Mouse (Mus musculus) activated CD4-positive, CD25-positive, alpha-beta regulatory T cell, adult 4 months (primary cell): ENCODE measurements around the gene Slc37a3. TPM values are rescaled to one million over a fixed set of nuclear protein-coding genes. Genes with fewer than 3 reads are reported as not detected.
"Not testable (repeated sequence)": the region's sequence is repeated elsewhere in the genome, so short reads cannot be mapped to it uniquely, and the experiment has no call there.

Experiments used
- ATAC-seq: one replicate; pipeline ENCODE4 v1.8.0; 2017
- polyA plus RNA-seq, 2 experiments: library from polyadenylated mRNA; unstranded; fragments of 100-300 nt; shearing (Covaris generic); gene quantifications; one replicate each; pipeline ENCODE4 v1.2.1; 2017

Slc37a3 gene
- polyA plus RNA-seq, 2 experiments from 2014 or later: 41.2 to 43.6 TPM

DNA sequence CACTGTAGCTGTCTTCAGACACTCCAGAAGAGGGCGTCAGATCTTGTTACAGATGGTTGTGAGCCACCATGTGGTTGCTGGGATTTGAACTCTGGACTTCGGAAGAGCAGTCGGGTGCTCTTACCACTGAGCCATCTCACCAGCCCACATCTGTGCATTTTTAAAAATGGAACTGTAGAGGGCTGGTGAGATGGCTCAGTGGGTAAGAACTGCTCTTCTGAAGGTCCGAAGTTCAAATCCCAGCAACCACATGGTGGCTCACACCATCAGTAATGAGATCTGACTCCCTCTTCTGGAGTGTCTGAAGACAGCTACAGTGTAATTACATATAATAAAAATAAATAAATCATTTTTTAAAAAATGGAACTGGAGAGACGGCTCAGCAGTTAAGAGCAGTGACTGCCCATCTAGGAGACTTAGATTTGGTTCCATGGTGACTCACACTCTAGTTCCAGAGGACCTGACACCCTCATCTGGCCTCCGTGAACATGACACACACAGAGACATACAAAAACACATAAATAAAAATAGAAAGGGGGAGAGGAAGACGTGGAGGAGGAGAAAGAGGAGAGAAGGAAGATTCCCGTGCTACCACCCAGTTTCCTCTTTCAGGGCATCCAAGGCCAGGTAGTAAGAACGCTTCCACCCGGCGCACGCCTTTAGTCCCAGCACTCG, 823 bp upstream of the Slc37a3 start:
- not testable (repeated sequence) for ATAC-seq

GRCm38 (mm10) chr6:39376775-39377174, 700 bp downstream of the Slc37a3 start:
- no peak for ATAC-seq

DNA sequence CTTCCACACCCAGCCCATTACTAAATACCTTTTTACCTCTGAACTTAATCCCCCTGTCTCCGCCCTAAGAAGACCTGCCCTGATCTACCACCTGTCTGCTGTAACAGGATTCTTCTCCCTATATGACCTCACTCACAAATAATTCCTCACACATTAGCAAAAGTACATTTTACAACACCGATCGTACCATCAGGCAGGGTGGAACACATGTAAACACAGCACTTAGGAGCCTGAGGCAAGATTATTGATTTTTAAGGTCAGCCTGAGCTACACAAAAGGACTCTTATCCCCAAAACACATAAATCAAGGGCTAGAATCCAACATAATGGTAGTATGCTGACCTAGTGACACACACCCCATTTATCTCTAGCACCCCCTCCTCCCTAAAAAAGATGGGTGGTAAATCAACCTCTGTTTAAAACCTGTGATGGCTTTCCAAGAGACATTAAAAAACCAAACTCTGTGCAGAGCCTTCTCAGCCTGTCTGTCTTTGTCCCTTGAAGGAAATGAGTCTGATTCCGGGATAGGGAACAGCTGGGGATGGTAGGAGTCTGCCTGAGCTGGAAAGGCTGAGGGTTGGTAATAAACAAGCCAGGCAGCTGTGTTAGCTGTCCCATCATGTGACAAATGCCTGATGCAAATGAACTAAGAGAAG, 4.0 kb downstream of the Slc37a3 start:
- no peak for ATAC-seq

DNA sequence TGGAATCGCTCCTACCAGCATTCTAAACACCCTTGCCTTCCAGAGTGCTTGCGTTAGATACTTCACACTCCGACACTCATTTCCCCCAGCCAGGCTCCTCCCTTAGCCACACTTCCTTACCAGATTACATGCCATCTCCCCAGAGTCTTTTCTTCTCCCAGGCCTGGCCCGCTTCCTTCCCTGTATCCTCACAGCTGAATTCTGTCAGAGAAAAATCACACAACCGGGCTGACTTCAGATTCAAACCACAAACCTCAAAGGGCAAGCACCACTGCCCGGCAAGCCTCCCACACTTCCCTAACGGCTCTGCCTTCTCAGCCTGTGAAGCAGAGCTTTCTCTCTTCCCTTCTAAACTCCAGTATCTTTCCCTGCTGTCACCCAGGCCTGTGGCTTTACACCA, 4.7 kb downstream of the Slc37a3 start:
- no peak for ATAC-seq

GRCm38 (mm10) chr6:39372042-39372441, 5.4 kb downstream of the Slc37a3 start:
- no peak for ATAC-seq

GRCm38 (mm10) chr6:39369631-39370030, 7.8 kb downstream of the Slc37a3 start:
- no peak for ATAC-seq

- no peak for ATAC-seq
Observed at GRCm38 (mm10) chr6:39362684-39363083, 14.8 kb downstream of the Slc37a3 start.

GRCm38 (mm10) chr6:39359207-39359606, 18.3 kb downstream of the Slc37a3 start:
- not testable (repeated sequence) for ATAC-seq

DNA sequence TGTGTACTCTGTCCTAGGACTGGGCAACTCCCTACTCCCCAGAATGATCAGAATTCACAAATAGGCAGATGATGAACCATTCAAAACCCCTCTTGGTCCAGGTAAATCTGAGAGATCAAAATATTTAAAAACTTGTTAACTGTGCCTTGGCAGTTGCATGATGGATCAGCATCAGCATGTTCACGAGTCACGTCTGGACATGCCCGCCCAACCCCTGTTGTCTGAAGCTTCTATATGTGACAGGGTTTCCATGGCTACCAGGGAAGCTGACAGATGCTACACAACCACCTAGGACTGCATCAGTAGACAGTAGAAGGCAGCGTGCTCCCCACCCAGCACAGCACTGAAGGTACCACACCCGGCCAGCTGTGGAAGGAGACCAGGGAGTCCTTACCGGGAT, 28.5 kb downstream of the Slc37a3 start:
- no peak for ATAC-seq

GRCm38 (mm10) chr6:39347880-39348814, 29.3 kb downstream of the Slc37a3 start:
- peak; percentile 71 for ATAC-seq

DNA sequence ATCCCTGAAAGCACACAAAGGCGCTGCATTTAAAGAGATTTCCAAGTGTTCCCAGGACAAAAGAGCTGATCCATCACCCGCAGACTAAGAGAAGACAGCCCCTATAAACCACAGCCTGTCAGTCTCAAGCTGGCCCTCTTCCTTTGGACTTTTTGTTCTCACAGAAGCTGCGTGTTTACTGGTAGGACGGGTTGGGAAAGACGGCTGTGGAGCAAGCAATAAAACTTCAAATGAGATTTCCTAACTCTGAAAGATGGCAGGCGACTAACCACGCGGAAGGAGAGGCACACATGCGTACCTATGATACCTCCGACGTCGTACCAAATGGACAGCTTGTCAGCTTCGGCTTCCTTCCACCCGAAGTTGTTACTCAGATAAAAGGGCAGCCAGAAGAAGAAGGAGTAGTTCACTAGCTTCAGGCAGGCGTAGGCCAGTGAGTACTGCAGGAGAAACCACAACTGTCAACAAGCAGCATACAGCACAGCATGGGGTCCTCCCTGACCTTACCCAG, 30.4 kb downstream of the Slc37a3 start:
- ATAC-seq: no peak

DNA sequence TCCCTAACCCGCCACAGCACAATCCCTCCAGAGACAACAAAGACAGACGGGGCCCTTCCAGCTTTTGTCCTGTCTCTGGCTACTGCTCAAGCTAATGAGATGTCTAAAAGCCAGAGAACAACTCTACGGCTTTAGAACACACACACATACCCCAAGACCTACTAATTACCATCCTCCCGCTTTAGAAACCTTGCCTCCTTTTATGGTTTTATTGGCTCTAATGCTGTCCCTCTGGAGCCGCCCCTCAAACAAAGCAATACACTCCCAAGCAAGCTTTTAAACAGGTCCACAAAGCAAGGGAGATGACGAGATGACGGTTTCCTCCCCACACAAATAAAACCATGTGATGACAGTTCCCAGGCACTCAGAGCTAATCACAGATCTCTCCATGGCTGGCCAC, 32.0 kb downstream of the Slc37a3 start:
- no peak for ATAC-seq

- peak; percentile 44 for ATAC-seq
Observed at GRCm38 (mm10) chr6:39344020-39344419, 33.5 kb downstream of the Slc37a3 start.

DNA sequence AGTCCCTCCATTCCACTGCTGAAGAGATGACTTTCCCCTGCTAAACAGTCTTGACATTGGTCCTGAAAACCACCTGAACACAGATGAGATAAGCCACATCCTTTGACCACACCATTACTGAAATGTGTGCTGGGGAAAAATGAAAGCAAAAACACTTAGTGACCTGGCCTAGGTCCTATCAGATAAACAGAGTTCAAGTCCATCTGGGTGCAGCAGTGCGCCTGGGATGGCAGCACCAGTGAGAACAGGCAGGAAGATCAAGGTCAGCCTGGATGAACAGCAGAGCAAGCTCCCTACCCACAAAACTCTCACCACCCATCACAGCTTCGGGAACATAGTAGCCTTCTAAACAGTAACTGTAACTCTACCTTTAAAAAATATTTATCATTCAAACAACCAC, 35.7 kb downstream of the Slc37a3 start:
- no peak for ATAC-seq

GRCm38 (mm10) chr6:39338359-39338758, 39.1 kb downstream of the Slc37a3 start:
- ATAC-seq: no peak

DNA sequence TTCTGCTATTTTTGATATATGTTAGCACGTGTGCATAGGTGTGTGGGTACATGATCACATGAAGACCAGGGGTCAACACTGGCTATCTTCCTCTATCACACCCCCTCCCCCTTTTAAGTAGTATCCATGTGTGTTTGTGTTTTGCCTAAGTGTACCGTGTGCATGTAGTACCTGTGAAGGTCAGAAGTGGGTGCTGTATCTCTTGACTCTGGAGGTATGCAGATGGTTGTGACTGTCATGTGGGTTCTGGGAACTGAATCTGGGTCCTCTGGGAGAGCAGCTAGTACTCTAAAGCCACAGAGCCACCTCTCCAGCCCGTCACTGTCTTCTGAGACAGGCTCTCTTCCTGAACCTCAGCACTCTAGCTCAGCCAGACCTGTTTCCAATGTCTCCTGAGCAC, 42.6 kb downstream of the Slc37a3 start:
- ATAC-seq: no peak

DNA sequence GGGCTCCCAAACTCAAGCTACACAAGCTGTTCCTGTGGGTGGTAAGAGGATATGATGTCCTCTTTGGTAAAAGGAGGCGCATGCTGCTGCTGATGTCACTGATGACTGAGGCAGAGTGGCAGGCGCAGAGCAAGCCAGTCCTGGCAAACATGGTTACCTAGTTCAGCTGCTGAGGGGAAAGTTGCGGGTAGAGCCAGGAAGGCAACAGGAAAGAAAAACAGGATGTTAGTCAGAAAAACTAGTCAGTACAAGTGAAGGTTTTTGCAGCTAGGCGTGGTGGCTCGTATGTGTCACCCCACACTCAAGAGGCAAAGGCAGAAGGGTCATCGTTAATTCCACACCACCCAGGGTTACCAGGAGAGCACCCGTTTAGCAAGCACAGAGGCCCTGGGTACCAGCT, 43.3 kb downstream of the Slc37a3 start:
- peak; percentile 99 for ATAC-seq

GRCm38 (mm10) chr6:39331998-39332700, 45.3 kb downstream of the Slc37a3 start:
- ATAC-seq: no peak

DNA sequence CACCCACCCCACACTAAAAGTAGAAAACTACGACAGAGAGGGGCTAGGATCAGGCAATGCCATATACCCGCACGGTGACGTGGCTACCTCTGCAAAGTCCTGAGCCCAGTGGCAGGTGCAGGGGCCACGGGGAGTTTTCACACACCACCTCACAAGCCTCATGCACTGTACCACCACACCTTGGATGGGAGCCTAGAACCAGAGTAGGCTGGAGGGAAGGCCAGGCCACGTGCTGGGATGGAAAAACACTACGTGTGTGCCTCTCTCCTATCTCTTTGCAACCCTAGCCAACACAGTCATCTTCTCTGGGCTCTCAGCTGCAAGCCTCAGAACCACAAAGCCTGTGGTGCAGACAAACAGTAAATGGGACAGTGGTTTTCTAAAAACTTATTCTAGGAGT, 46.5 kb downstream of the Slc37a3 start:
- no peak for ATAC-seq

DNA sequence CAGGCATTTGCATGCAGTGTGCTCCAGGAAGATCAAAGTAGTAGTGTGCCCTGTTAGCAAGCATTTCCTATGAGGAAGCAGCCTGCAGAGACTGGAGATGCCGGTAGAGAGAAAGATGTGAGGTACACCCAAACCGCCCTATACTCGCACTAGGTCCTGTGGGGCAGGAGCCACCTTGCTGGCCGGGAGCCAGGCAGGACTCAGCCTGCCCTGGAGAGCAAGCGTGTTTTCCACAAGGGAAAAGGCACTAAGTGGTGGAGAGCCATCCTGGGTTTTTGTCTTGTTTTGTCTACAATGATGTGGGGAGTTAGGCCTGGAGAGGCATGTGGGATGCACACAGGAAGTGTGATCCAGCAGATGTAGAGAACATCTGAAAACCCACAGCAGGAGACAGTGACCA, 57.2 kb downstream of the Slc37a3 start:
- ATAC-seq: no peak

DNA sequence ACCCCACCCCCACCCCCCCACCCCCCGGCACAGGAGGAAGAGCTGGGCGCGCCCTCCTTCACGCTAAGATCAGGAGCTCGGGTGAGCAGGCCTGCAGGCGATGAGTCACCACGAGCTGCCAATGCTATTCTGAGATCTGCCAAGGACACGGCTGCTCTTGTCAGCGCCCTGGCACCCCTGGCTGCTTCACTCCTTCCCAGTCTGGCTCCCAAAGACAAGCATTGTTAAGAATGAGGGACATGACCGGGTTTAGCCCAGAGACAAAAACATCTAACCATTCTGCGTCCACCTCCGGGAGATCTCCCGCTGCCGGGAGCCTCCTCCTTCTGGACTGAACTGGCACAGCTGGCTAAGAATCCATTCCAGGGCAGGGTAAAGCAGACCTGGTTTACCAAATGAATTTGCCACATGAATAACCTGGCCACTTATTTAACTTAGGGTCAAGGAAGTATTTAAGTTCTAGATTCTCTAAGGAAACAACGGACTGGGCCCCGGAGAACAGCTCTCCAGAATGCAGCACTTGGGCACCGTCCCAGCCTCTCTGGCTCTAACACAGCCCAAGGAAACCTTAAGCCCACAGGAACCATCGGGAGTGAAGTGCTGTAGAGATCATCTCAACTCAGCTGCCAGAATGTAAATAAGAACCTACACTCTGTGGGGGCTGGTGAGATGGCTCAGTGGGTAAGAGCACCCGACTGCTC, 58.3 kb downstream of the Slc37a3 start:
- no peak for ATAC-seq

- no peak for ATAC-seq
Observed at GRCm38 (mm10) chr6:39318631-39319010, 58.9 kb downstream of the Slc37a3 start.
